In genomic region chr10:62575001-62575400, GRCm38 (mm10) we compare ENCODE assay signal across 31 mouse cellular contexts.
"Had no signal": no experiment of that assay in that cellular context is flagged by ENCODE, and none has a peak within 500 bp of the region (broad histone marks: within the 10 kb centered on the region; RNA-seq: fewer than 3 reads in every experiment).

No protein-coding gene starts in this region.

- H3K4me2 ChIP-seq: limb, embryonic 12.5 days; limb, embryonic 13.5 days; limb, embryonic 15.5 days; liver, embryonic 11.5 days; liver, embryonic 12.5 days; liver, embryonic 13.5 days; liver, embryonic 15.5 days; lung, embryonic 14.5 days; lung, embryonic 15.5 days; midbrain, embryonic 12.5 days; midbrain, embryonic 13.5 days; midbrain, embryonic 15.5 days; neural tube, embryonic 12.5 days; neural tube, embryonic 13.5 days had no signal

- H3K4me3 ChIP-seq: limb, embryonic 10.5 days; limb, embryonic 12.5 days; limb, embryonic 13.5 days; limb, embryonic 15.5 days; liver, embryonic 12.5 days; liver, embryonic 13.5 days; liver, embryonic 15.5 days; lung, embryonic 15.5 days; megakaryocyte, embryonic 14.5 days; midbrain, embryonic 12.5 days; midbrain, embryonic 13.5 days; midbrain, embryonic 15.5 days; myocyte; neural tube, embryonic 12.5 days; neural tube, embryonic 13.5 days had no signal

- H3K27me3 ChIP-seq: limb, embryonic 12.5 days; limb, embryonic 13.5 days; limb, embryonic 15.5 days; liver, embryonic 12.5 days; liver, embryonic 13.5 days; liver, embryonic 15.5 days; lung, embryonic 15.5 days; megakaryocyte, embryonic 14.5 days; midbrain, embryonic 12.5 days; midbrain, embryonic 13.5 days; midbrain, embryonic 15.5 days; neural tube, embryonic 12.5 days; neural tube, embryonic 13.5 days had no signal

- H3K27ac ChIP-seq: limb, embryonic 10.5 days; limb, embryonic 12.5 days; limb, embryonic 13.5 days; limb, embryonic 15.5 days; liver, embryonic 12.5 days; liver, embryonic 13.5 days; liver, embryonic 14.5 days; liver, embryonic 15.5 days; lung, embryonic 15.5 days; macrophage; midbrain, embryonic 12.5 days; midbrain, embryonic 13.5 days; midbrain, embryonic 15.5 days; neural tube, embryonic 12.5 days; neural tube, embryonic 13.5 days had no signal

- ATAC-seq: liver, embryonic 12.5 days; liver, postnatal 0 days; lung, postnatal 0 days; midbrain, embryonic 13.5 days; midbrain, embryonic 15.5 days; midbrain, embryonic 16.5 days had no signal

- H3K9ac ChIP-seq: limb, embryonic 12.5 days; limb, embryonic 13.5 days; limb, embryonic 15.5 days; liver, embryonic 12.5 days; liver, embryonic 13.5 days; liver, embryonic 14.5 days; liver, embryonic 15.5 days; liver, postnatal 0 days; lung, embryonic 14.5 days; lung, embryonic 15.5 days; midbrain, embryonic 12.5 days; midbrain, embryonic 13.5 days; midbrain, embryonic 15.5 days; neural tube, embryonic 12.5 days; neural tube, embryonic 13.5 days had no signal

- H3K9me3 ChIP-seq: limb, embryonic 10.5 days; limb, embryonic 12.5 days; limb, embryonic 13.5 days; limb, embryonic 15.5 days; liver, embryonic 12.5 days; liver, embryonic 13.5 days; liver, embryonic 15.5 days; lung, embryonic 15.5 days; megakaryocyte, embryonic 14.5 days; midbrain, embryonic 12.5 days; midbrain, embryonic 13.5 days; midbrain, embryonic 15.5 days; neural tube, embryonic 12.5 days; neural tube, embryonic 13.5 days had no signal

- DNase-seq: left cerebral cortex, postnatal 4 days; liver; liver, embryonic 13.5 days; liver, postnatal 0 days; lung, adult 18-20 months; lung, adult 2 months; lung, embryonic 14.5 days; lung, postnatal 10 days; lung, postnatal 14 days; lung, postnatal 36 days; lung, postnatal 4 days; midbrain, embryonic 14.5 days had no signal
